Mouse (Mus musculus) 416B (cell line): ENCODE measurements around the gene Fgl2.

ENCODE experiments used
- DNase-seq: peaks from one replicate; pipeline ENCODE4 v3.0.0; 2011; ENCODE audit warnings: low read depth

The Fgl2 gene

DNA sequence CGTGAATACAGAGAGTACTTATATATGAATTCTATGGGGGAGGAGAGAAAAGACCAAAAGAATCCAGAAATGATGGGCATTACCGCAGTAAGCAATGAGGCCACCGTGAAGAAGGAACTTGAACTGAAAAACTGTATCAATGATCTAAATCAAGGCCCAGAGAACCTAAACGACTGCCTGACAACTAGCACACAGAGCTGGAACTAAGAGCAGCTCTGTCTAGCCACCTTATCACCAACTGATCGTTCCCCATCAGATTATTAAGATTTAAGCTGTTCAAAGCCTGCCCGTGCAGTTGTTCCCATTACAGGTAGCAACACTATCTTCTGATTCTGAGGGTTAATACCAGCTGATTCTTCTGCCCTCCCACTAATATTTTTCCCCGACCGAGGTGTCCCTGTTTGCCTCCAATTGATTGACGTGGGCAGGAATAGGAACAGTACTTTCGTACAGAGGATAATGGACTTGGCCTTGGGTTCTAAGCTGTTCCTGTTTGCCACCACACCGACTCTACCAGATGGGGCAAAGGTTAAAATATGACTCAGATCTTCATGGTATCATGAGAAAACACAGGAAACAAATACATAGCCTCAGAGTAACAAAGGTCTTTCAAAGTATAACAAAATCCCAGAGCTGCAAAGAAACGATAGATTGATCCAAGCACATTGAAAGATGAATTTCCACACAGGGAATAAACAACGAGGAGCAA, 12.0 kb downstream of the Fgl2 start:
- DNase-seq, result peak; percentile 71

DNA sequence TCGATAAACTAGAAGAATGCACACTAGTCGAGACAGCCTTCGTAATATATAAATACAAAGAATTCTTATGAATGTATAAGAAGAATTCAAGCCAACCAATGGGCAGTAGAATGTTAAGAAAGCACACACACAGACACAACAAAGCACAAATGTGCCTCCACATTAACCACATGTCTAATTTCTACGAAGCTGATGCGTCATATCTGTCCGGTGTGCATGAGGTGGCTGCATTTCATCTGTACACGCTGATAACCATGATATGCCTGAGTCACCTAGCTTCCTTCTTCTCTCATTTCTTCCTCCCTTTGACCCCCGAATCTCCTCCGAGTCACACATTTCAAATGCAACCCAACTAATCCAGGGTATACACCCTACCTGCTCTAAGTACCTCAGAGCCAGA, 12.5 kb downstream of the Fgl2 start:
- DNase-seq, result peak; percentile 83

DNA sequence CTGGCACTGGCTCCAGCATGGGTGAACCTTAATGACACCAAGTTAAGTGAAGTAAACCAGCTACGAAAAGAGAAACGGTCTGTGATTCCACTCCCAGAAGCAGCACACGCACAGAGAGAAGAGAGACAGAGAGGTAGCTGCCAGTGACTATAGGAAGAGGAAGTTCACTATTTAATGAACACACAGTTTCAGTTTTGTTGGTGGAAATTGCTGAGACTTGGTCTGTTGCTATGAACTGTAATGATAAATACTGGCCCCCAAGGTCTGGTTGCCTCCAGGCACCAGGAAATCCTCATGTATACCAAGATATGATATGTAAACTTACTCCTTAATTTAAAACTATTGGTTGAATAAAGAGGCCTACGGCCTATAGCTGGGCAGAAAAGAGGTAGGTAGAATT, 14.0 kb downstream of the Fgl2 start:
- peak; percentile 20 for DNase-seq

DNA sequence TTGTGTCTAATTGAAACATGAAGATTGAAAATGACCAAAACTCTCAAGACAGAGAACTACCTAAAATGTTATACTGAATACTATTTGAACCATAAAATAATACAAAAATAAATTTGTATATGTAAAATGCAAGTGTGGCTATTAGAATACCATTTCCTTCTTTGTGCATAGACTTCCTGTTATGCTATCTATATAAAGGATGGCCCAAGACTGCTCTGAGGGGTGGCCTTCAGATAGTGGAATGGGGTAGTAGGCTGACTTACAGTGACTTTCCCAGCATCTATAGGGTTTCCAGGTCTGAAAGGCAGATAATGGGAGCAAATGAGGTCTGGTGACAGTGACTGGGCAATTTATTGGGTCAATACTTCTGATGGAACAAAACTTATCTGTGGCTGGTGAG, 14.9 kb downstream of the Fgl2 start:
- no peak for DNase-seq

GRCm38 (mm10) chr5:21388855-21389254, 16.4 kb downstream of the Fgl2 start:
- DNase-seq, result peak; percentile 29

DNA sequence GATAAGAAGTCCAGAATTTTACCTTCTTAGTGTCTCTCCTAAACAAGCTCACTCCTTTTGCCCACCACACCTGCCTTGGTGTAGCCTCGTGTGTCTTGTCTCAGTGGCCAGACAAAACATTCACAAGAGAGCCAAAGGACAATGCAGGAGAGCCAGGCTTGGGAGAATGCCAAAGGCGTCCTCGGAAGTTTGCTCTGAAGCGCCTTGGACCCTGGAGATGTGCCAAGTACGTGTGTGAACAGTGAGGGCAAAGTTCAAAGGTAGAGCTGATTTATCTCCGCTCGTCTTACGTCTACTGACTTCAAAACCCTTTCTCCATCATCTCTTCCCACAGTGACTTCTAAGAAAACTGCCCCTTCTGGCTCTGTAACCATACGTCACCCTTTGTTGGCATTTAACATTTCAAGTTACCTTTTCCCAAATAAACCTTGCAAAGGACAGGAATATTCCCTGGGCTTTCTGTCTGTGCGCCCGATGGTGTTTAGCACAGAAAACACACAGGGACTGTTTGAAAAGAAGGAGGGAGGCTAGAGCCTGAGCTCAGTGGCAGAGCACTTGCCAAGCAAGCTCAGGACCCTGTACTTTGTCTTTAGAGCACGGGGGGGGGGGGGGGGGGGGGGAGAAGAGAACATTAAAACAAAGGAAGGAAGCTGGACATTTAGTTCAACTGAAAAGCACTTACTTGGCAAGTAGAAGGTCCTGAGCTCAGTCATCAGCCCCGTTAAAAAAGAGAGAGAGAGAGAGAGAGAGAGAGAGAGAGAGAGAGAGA, 19.4 kb downstream of the Fgl2 start:
- DNase-seq, result no peak

DNA sequence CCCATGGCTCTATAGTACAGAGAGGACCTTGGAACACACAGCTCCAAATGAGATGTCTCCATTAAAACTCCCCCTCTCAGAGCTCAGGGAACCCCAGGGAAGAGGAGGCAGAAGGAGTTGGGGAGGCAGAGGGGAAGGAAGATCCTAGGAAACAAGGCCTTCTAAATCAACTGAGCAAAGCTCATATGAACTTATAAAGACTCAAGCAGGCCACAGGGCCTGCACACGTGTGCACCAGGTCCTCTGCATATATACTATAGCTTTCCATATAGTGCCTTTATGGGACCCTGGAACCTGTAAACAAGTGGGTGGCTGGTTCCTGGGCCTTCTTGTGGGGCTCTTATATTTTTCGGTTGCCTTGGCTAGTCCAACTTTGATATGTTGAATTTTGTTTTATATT, 22.1 kb downstream of the Fgl2 start:
- DNase-seq, result no peak

GRCm38 (mm10) chr5:21395205-21395840, 22.9 kb downstream of the Fgl2 start:
- DNase-seq, result peak; percentile 80

GRCm38 (mm10) chr5:21411261-21411666, 38.8 kb downstream of the Fgl2 start:
- DNase-seq, result peak; percentile 99

DNA sequence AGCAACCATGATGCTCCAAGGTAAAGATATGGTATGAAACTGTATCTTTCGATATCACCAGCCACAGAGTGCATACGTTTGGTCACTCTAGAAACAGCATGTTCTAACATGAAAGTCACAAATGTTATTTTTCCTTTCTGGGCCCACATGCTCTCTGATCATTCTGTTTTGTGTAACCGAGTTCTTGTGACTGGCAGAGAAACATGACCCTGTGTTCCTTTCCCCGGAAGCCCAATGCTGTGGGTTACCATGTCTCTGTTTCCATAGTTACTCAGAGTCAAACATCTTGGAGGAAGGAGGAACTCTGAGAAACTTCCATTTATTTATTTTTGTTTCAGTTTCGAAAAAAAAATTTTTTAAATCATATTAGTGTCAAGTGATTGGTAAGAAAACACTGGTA, 39.6 kb downstream of the Fgl2 start:
- DNase-seq, result peak; percentile 83

DNA sequence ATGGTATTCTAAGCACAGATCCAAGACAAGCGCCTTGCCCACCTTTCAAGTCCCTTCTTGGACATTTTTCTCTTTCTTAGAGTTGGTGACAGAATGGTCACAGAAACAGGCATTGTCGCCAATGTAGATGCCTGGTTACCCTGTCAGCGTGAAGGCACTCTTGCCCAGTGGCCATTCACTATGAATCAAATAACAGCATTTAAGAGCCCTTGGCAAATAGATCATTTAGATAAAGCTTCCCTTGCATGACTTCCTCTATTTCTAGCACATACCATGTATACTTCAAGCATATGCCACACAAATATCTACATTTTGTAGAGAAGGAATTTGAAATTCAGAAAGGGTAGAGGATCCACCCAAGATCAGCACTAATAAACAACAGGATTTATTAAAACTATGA, 40.9 kb downstream of the Fgl2 start:
- peak; percentile 68 for DNase-seq

GRCm38 (mm10) chr5:21414116-21414820, 41.8 kb downstream of the Fgl2 start:
- peak; percentile 57 for DNase-seq

DNA sequence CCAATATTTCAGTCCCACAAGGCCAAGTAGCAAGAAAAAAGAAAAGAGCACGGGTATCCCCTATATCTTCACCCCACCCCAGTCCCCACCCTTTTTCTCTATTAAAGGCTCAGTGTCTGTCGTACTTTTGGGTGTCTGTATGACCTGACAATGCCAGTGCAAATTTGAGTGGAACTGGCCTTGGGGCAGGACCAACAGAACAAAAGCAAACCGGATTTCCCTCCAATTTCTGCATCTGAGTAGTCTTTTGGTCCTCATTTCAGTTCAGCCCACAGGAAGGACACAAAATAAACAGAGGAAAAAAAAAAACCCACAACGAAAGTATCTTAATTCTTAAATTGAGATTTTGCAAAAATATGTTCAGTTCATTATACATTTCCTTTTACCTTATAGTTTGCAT, 46.2 kb downstream of the Fgl2 start:
- peak; percentile 62 for DNase-seq

DNA sequence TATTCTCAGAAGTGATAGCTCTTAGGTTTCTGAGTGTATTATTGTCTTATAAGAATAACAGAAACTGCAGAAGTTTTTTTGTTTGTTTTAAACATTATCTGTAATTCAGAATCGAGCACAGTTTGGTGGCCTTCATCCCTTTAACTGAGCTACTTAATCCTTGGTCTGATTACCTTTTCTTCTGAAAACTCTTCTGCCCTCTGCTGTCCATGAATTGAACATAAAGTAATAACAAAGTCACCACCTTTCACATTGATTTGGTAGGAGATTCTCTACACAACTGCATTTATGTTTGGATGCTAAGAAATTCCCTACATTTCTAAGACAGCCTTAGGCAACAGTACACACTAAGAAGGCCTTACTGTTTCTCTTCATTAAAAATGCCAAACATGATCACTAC, 48.2 kb downstream of the Fgl2 start:
- peak; percentile 79 for DNase-seq

GRCm38 (mm10) chr5:21424614-21425602, 52.5 kb downstream of the Fgl2 start, which contains the start of the genes Ccdc146 and Fam185a:
Gene Ccdc146 (minus strand): TSS chr5:21424677.
Gene Fam185a (plus strand): TSS chr5:21424958.
- peak; percentile 99 for DNase-seq

DNA sequence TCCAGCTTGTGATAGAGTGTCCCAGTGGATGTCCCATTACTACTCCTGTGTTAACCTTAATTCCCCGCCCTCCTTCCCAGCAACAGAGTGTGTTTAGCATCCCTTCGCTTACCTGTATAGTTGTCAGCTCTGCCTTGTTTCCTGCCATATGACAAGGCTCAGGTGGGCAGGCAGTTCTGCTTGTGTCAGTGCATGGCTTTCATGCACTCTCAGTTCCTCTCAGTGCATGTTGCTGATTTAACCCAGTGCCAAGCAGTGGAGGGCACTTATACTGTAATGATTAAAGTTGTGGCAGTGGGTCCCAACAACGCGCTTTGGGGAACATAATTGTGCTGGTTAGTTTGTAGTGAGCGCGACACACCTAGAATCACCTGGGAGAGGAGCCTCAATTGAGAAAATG, 54.2 kb downstream of the Fgl2 start:
- no peak for DNase-seq
